Comparison of ENCODE assay signal across 34 mouse cellular contexts in genomic region chr9:99175774-99176173, GRCm38 (mm10).
"Had no signal": no experiment of that assay in that cellular context is flagged by ENCODE, and none has a peak within 500 bp of the region (broad histone marks: within the 10 kb centered on the region; RNA-seq: fewer than 3 reads in every experiment).

No protein-coding gene starts in this region.

- H3K9me3 ChIP-seq: heart, embryonic 10.5 days; heart, embryonic 12.5 days; heart, embryonic 13.5 days; heart, embryonic 15.5 days; hindbrain, embryonic 10.5 days; hindbrain, embryonic 12.5 days; hindbrain, embryonic 13.5 days; hindbrain, embryonic 15.5 days; kidney, embryonic 15.5 days had no signal

- H3K36me3 ChIP-seq: heart, embryonic 10.5 days; heart, embryonic 12.5 days; heart, embryonic 13.5 days; heart, embryonic 15.5 days; hindbrain, embryonic 10.5 days; hindbrain, embryonic 12.5 days; hindbrain, embryonic 13.5 days; hindbrain, embryonic 15.5 days; kidney, embryonic 15.5 days had no signal

- H3K27ac ChIP-seq: heart, embryonic 10.5 days; heart, embryonic 13.5 days; heart, embryonic 15.5 days; hindbrain, embryonic 10.5 days; hindbrain, embryonic 12.5 days; hindbrain, embryonic 13.5 days; hindbrain, embryonic 14.5 days; hindbrain, embryonic 15.5 days; hindbrain, postnatal 0 days; kidney, embryonic 15.5 days; kidney, postnatal 0 days; layer of hippocampus, adult 2 months had no signal

- H3K4me3 ChIP-seq: heart, embryonic 10.5 days; heart, embryonic 12.5 days; heart, embryonic 13.5 days; heart, embryonic 15.5 days; hindbrain, embryonic 10.5 days; hindbrain, embryonic 12.5 days; hindbrain, embryonic 13.5 days; hindbrain, embryonic 15.5 days; kidney, embryonic 15.5 days; layer of hippocampus, adult 2 months had no signal

- DNase-seq: heart, postnatal 10 days; heart, postnatal 14 days; heart, postnatal 36 days; heart, postnatal 4 days; kidney, adult 11 months; kidney, adult 18-20 months; kidney, adult 2 months; kidney, adult 8-10 months; kidney, adult 9 months; kidney, postnatal 10 days; kidney, postnatal 14 days; kidney, postnatal 25 days; kidney, postnatal 36 days; kidney, postnatal 4 days; layer of hippocampus, adult 9-11 months; layer of hippocampus, postnatal 36 days had no signal

- H3K9ac ChIP-seq: heart, embryonic 12.5 days; heart, embryonic 13.5 days; heart, embryonic 15.5 days; hindbrain, embryonic 12.5 days; hindbrain, embryonic 13.5 days; hindbrain, embryonic 14.5 days; hindbrain, embryonic 15.5 days; kidney, embryonic 15.5 days had no signal

- ATAC-seq: hindbrain, embryonic 16.5 days; hindbrain, postnatal 0 days; inflammation-experienced regulatory T-cells, adult 6 months; intestine, embryonic 16.5 days; intestine, postnatal 0 days had no signal

- H3K27me3 ChIP-seq: heart, embryonic 12.5 days; heart, embryonic 15.5 days; hindbrain, embryonic 12.5 days; hindbrain, embryonic 13.5 days; hindbrain, embryonic 15.5 days; kidney, embryonic 15.5 days had no signal

- H3K4me2 ChIP-seq: heart, embryonic 11.5 days; heart, embryonic 12.5 days; heart, embryonic 13.5 days; heart, embryonic 15.5 days; hindbrain, embryonic 12.5 days; hindbrain, embryonic 13.5 days; hindbrain, embryonic 14.5 days; hindbrain, embryonic 15.5 days; kidney, embryonic 15.5 days had no signal
